Mouse (Mus musculus) liver, adult 2 months (tissue): Measurements from ENCODE around the gene Fhad1. TPM values are rescaled to one million over a fixed set of nuclear protein-coding genes. Genes with fewer than 3 reads are reported as not detected.

Source experiments
- DNase-seq: peaks from one replicate; pipeline ENCODE4 v3.0.0-alpha.2; 2011; ENCODE audit warnings: low read depth, low spot score; ENCODE audit errors: extremely low read depth
- H3K27ac ChIP-seq: fragments of 200-500 bp; replicated peaks from 2 replicates; pipeline ENCODE4 v1.5.1; 2012; ENCODE audit warnings: low read depth, mild to moderate bottlenecking, control low read depth, inconsistent platforms, low read length; ENCODE audit not compliant: insufficient read depth
- H3K27me3 ChIP-seq: fragments of 200-500 bp; 2 replicates; pipeline ENCODE4 v1.6.1; 2012; ENCODE audit warnings: mild to moderate bottlenecking, moderate library complexity, low read length, inconsistent platforms; ENCODE audit not compliant: control insufficient read depth, insufficient read depth
- H3K36me3 ChIP-seq: fragments of 200-500 bp; 2 replicates; pipeline ENCODE4 v1.6.1; 2012; ENCODE audit warnings: low read length, inconsistent platforms; ENCODE audit not compliant: control insufficient read depth, insufficient read depth
- H3K4me1 ChIP-seq: fragments of 200-500 bp; 2 replicates; pipeline ENCODE4 v1.6.1; 2011; ENCODE audit warnings: low read length; ENCODE audit not compliant: control insufficient read depth, insufficient read depth
- H3K4me3 ChIP-seq: fragments of 200-500 bp; 2 replicates; pipeline ENCODE4 v1.5.1; 2011; ENCODE audit warnings: low read depth, mild to moderate bottlenecking, control low read depth, low read length, moderate library complexity; ENCODE audit not compliant: insufficient read depth
- H3K79me2 ChIP-seq: fragments of 200-500 bp; 2 replicates; pipeline ENCODE4 v1.6.1; 2012; ENCODE audit warnings: inconsistent platforms, mild to moderate bottlenecking, low read length, moderate library complexity; ENCODE audit not compliant: control insufficient read depth, insufficient read depth
- H3K9ac ChIP-seq: fragments of 200-500 bp; 2 replicates; pipeline ENCODE4 v1.6.1; 2012; ENCODE audit warnings: low read depth, mild to moderate bottlenecking, control low read depth, inconsistent platforms, low read length
- CTCF ChIP-seq: fragments of 200-500 bp; IDR thresholded peaks from 2 replicates; pipeline ENCODE4 v1.5.1; 2011; ENCODE audit warnings: low read depth, low read length, control low read depth
- POLR2A ChIP-seq: fragments of 200-500 bp; IDR thresholded peaks from 2 replicates; pipeline ENCODE4 v1.6.1; 2011; ENCODE audit warnings: low read length, control low read depth; ENCODE audit not compliant: insufficient read depth; ENCODE audit errors: extremely low read depth
- WGBS: fragments of 180-500 bp; shearing (Covaris S2); methylation state at CpG from one replicate; pipeline ENCODE4 v1.1.7; 2018; 5-methylcytosine and 5-hydroxymethylcytosine counted together
- polyA plus RNA-seq: library from polyadenylated mRNA; depleted of rRNA; stranded (reverse); fragments of >200 nt; gene quantifications from 2 replicates; pipeline ENCODE4 v1.2.3, GENCODE M21; 2012
- total RNA-seq: library from RNA; depleted of rRNA; stranded (reverse); fragments of >200 nt; gene quantifications from 2 replicates; pipeline ENCODE4 v1.2.3, GENCODE M21; 2014

Fhad1 gene
- total and polyA plus RNA-seq, 2 experiments = 0.06 to 2.4 TPM

DNA sequence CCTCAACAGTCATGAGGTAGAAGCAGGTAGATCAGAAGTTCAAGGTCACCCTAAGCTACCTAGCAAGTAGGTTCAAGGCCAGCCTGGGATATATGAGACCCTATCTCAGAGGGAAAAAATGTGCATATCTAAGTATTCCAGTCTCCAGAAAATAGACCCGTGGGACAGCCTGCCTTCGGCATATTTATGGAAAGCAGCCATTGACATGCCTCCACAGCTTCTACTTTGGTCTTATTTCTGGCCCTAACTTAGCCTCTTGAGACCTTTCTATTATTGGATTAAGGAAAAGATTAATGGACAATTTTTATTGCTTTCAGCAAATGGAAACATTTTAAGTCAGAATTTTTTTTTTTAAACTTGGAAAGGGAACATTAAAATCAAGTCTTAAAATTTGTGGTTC lies 12.1 kb upstream of the Fhad1 start:
- Histone ChIP-seq H3K4me1 (peaks cover 2% of the 10 kb centered on the region; the same call in 1 of the 2 replicates), H3K27ac (no peak overlapping the region), H3K4me3 (no peak overlapping the region), H3K79me2 (no peaks in the 10 kb centered on the region), H3K36me3 (no peaks in the 10 kb centered on the region), H3K9ac (no peak overlapping the region), H3K27me3 (no peaks in the 10 kb centered on the region)
- no peak for TF ChIP-seq POLR2A
- TF ChIP-seq CTCF = no peak
- no peak for DNase-seq
- WGBS = 86% methylated on average over 2 of the region's 2 CpGs

DNA sequence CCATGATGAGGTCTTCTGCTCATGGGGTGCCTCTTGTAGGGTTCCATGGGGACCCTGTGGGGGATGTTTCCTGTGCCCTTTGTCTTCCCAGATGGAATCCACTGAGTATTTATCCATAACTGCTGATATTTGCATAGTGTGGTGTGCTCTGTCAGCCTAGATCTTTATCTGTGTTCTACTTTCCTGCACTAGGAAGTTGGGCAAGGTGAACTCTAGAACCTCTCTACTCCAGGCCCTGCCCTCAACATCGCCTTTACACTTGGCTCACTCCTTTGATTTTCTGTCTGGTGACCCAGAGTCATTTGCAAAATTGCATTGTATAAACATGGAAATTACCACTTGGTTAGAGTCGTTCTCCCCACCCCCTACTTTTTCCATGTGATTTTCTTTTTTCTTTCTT lies 9.7 kb upstream of the Fhad1 start:
- Histone ChIP-seq H3K27ac (no peak overlapping the region), H3K4me1 (peaks cover 2% of the 10 kb centered on the region; the same call in 1 of the 2 replicates), H3K9ac (no peak overlapping the region), H3K4me3 (no peak overlapping the region), H3K36me3 (no peaks in the 10 kb centered on the region), H3K27me3 (no peaks in the 10 kb centered on the region), H3K79me2 (no peaks in the 10 kb centered on the region)
- peak; percentile 89 for DNase-seq
- WGBS = 26% methylated on average over 2 of the region's 2 CpGs
- TF ChIP-seq CTCF = no peak
- TF ChIP-seq POLR2A = no peak

DNA sequence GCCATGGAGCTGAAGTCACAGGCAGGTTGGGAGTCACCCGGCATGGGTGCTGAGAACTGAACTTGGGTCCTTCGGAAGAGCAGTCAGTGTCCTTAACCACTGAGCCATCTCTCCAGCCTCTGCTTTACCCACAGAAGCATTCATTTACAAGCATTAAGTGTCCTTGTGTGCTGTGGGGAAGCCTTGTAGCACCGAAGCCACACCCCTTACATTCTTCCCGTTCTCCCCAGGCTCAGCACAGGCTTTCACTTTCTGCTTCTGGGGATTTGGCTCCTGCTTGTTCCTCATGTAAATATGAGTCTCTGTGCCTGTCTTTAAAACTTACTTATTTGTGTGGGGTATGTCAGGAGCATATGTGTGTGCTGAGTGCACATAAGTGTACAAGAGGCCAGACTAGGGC lies 8.3 kb upstream of the Fhad1 start:
- no peak overlapping the region for H3K4me3 ChIP-seq
- no peaks in the 10 kb centered on the region for H3K36me3 ChIP-seq
- H3K27me3 ChIP-seq = no peaks in the 10 kb centered on the region
- H3K4me1 ChIP-seq = peaks cover 2% of the 10 kb centered on the region; the same call in 1 of the 2 replicates
- no peak for TF ChIP-seq CTCF
- TF ChIP-seq POLR2A = no peak
- H3K9ac ChIP-seq = no peak overlapping the region
- WGBS = 77% methylated on average over 4 of the region's 4 CpGs
- peak; percentile 29 for DNase-seq
- no peaks in the 10 kb centered on the region for H3K79me2 ChIP-seq
- H3K27ac ChIP-seq = no peak overlapping the region

DNA sequence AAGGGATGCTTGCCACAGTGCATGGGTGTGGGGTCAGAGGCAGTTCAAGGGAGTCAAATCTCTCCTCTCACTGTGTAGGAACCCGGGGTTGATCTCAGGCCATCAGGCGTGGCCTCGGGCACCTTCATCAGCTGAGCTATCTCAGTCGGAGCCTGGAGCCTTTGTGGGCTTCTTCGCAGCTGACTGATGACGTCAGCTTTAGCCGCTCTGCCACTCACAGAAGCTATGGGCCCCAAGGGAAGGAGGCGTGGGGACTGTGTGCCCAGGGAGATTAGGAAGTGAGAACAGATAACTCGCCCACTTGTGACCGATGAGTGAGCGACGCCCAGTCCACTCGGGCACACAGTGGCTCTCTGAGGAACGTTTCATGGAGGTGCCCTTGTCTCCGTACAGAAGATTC lies 2.8 kb upstream of the Fhad1 start:
- no peak overlapping the region for H3K27ac ChIP-seq
- H3K9ac ChIP-seq = no peak overlapping the region
- H3K4me1 ChIP-seq = no peaks in the 10 kb centered on the region
- no peak overlapping the region for H3K4me3 ChIP-seq
- DNase-seq = no peak
- no peaks in the 10 kb centered on the region for H3K27me3 ChIP-seq
- no peaks in the 10 kb centered on the region for H3K36me3 ChIP-seq
- 50% methylated on average over 15 of the region's 15 CpGs for WGBS
- H3K79me2 ChIP-seq = no peaks in the 10 kb centered on the region
- TF ChIP-seq CTCF (no peak), POLR2A (no peak)

DNA sequence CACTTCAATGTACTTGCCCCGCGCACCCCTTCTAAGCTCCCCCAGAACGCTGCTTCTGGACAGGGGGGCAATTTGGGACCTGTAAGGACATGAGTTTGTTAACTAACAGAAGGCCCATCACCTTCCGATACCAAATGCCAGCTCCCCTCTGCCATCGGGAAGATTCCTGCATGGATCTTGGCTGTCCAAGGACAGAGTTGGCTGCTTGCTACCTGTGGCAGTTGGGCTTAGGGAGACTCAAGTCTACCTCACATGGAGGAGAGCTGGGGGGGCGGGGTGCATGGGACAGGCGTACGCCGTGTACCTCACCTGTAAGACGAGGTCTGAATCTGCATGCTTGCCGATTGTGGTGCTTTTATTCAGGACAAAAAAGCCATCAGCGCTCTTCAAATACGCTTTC lies 3.6 kb downstream of the Fhad1 start:
- H3K9ac ChIP-seq = no peak overlapping the region
- H3K4me1 ChIP-seq = no peaks in the 10 kb centered on the region
- WGBS = 91% methylated on average over 13 of the region's 13 CpGs
- no peaks in the 10 kb centered on the region for H3K36me3 ChIP-seq
- H3K27ac ChIP-seq = no peak overlapping the region
- H3K79me2 ChIP-seq = no peaks in the 10 kb centered on the region
- H3K27me3 ChIP-seq = no peaks in the 10 kb centered on the region
- DNase-seq = no peak
- no peak overlapping the region for H3K4me3 ChIP-seq
- TF ChIP-seq POLR2A (no peak), CTCF (no peak)

DNA sequence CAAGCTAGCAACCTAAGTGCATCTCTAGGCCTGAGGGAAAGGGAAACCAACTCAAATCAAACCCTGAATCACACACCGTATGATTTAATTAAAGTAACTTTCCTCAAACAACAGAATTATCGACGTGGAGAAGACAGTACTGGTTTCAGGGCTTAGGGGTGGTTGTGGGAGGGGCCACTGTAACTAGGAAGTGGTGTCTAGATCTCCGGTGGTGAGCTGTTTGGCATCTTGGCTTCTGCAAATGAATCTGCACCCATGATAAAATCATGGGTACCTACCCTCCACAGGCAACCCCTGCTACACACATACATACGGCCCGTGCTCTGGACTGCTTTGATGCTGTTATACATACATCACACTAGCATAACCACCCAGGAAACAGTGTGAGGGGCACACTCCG lies 4.4 kb downstream of the Fhad1 start:
- no peak for DNase-seq
- no peak for TF ChIP-seq POLR2A
- TF ChIP-seq CTCF = no peak
- no peaks in the 10 kb centered on the region for H3K36me3 ChIP-seq
- H3K4me1 ChIP-seq = no peaks in the 10 kb centered on the region
- H3K4me3 ChIP-seq = no peak overlapping the region
- no peak overlapping the region for H3K9ac ChIP-seq
- no peaks in the 10 kb centered on the region for H3K79me2 ChIP-seq
- no peak overlapping the region for H3K27ac ChIP-seq
- no peaks in the 10 kb centered on the region for H3K27me3 ChIP-seq
- WGBS = 79% methylated on average over 7 of the region's 7 CpGs
